Comparison of ENCODE assay signal across 8 mouse cellular contexts in genomic region chr3:69257049-69257699, GRCm38 (mm10). TPM values are rescaled to one million over a fixed set of nuclear protein-coding genes. Genes with fewer than 3 reads are reported as not detected.
DNase-seq lines count a peak whose midpoint lies in the region; ATAC-seq lines count a peak whose summit lies in the region.
"Had no signal": no experiment of that assay in that cellular context is flagged by ENCODE, and none has a peak within 500 bp of the region (broad histone marks: within the 10 kb centered on the region; RNA-seq: fewer than 3 reads in every experiment).

No protein-coding gene starts in this region.

- 13% methylated on average over 2 of the region's 2 CpGs for WGBS in liver, embryonic 12.5 days (ENCODE audit: insufficient replicate concordance)
- WGBS in liver, embryonic 13.5 days (ENCODE audit: insufficient replicate concordance) = 6% methylated on average over 2 of the region's 2 CpGs

- no peaks in the 10 kb centered on the region for H3K9me3 ChIP-seq in liver, embryonic 12.5 days (replicated peaks)
- no peaks in the 10 kb centered on the region for H3K9me3 ChIP-seq in liver, embryonic 13.5 days (replicated peaks)
- H3K9me3 ChIP-seq: heart, embryonic 13.5 days had no signal

- no peak overlapping the region for H3K4me2 ChIP-seq in liver, embryonic 12.5 days
- H3K4me2 ChIP-seq in liver, embryonic 13.5 days = no peak overlapping the region
- H3K4me2 ChIP-seq: heart, embryonic 13.5 days had no signal

- no peak overlapping the region for H3K27ac ChIP-seq in liver, embryonic 12.5 days
- no peak overlapping the region for H3K27ac ChIP-seq in liver, embryonic 13.5 days
- H3K27ac ChIP-seq: heart, embryonic 13.5 days had no signal

- no peaks in the 10 kb centered on the region for H3K4me1 ChIP-seq in liver, embryonic 12.5 days
- no peaks in the 10 kb centered on the region for H3K4me1 ChIP-seq in liver, embryonic 13.5 days (replicated peaks)

- intact Hi-C loops in heart, postnatal 10 days (cut with DNase I) = loop anchor here (1.0 to 10.0 kb wide), 5 partner anchors 60 to 648 kb away; partner anchors contain the start of gene Ppm1l

- no peak overlapping the region for H3K9ac ChIP-seq in liver, embryonic 12.5 days
- H3K9ac ChIP-seq in liver, embryonic 13.5 days = no peak overlapping the region
- H3K9ac ChIP-seq: heart, embryonic 13.5 days had no signal

- no peak overlapping the region for H3K4me3 ChIP-seq in liver, embryonic 12.5 days
- no peak overlapping the region for H3K4me3 ChIP-seq in liver, embryonic 13.5 days (replicated peaks)
- H3K4me3 ChIP-seq: heart, embryonic 13.5 days had no signal

- DNase-seq in liver = peak; percentile 37
- peak; percentile 90 for DNase-seq in NIH3T3 (ENCODE audit: low read depth)
- DNase-seq in cerebellum, adult 9-11 months = peak; percentile 43
- DNase-seq in heart, postnatal 10 days = peak; percentile 60 to 74
- DNase-seq in liver, embryonic 13.5 days = peak; percentile 15
- DNase-seq in retina, embryonic 14.5 days (ENCODE audit: low spot score) = peak; percentile 87

- no peaks in the 10 kb centered on the region for H3K27me3 ChIP-seq in liver, embryonic 12.5 days (replicated peaks)
- no peaks in the 10 kb centered on the region for H3K27me3 ChIP-seq in liver, embryonic 13.5 days
- H3K27me3 ChIP-seq: heart, embryonic 13.5 days had no signal

- no peaks in the 10 kb centered on the region for H3K36me3 ChIP-seq in liver, embryonic 12.5 days
- no peaks in the 10 kb centered on the region for H3K36me3 ChIP-seq in liver, embryonic 13.5 days
- H3K36me3 ChIP-seq: heart, embryonic 13.5 days had no signal

- no peak for ATAC-seq in liver, embryonic 12.5 days
- ATAC-seq in liver, embryonic 13.5 days (ENCODE audit: low read depth) = no peak

RNA-seq across cellular contexts. Expression of gene Arl14, which starts 35.0 kb away (rescaled TPM):
- polyA plus RNA-seq in liver, embryonic 12.5 days (2016; fragmentation: Nextera tagmentation; extraction: Ambion mirVana) = not detected in 2 replicates
- total RNA-seq in heart, postnatal 10 days (2021) = not detected
- not detected in 2 replicates for polyA plus RNA-seq in liver, embryonic 13.5 days (2015; fragmentation: Nextera tagmentation; extraction: Ambion mirVana)
- polyA plus RNA-seq: heart, embryonic 13.5 days had no signal

RNA-seq across cellular contexts. Expression of gene Ppm1l, which starts 59.5 kb away (rescaled TPM):
- 7.2 and 7.4 TPM in 2 replicates for polyA plus RNA-seq in liver, embryonic 12.5 days (2016; fragmentation: Nextera tagmentation; extraction: Ambion mirVana)
- total RNA-seq in heart, postnatal 10 days (2021) = 10 to 100 TPM; 23.6 to 24.2 TPM
- 4.5 and 5.4 TPM in 2 replicates for polyA plus RNA-seq in liver, embryonic 13.5 days (2015; fragmentation: Nextera tagmentation; extraction: Ambion mirVana)

Comparison
In these comparisons a context has a peak if more than half of its experiments do, and no peak if none do; other contexts are left out.
1. DNase-seq: peak in every context shown above with its lines; median percentile 90 in NIH3T3; 87 in retina, embryonic 14.5 days; 67 in heart, postnatal 10 days; 43 in cerebellum, adult 9-11 months; 37 in liver; 15 in liver, embryonic 13.5 days.